Mouse (Mus musculus) MEL (cell line): ENCODE data around the gene Reln. TPM values are rescaled to one million over a fixed set of nuclear protein-coding genes. Genes with fewer than 3 reads are reported as not detected.

ENCODE experiments used
- DNase-seq: peaks from one replicate; pipeline ENCODE4 v3.0.0; 2011; ENCODE audit warnings: low read depth, low spot score
- H3K27ac ChIP-seq: 2 replicates; pipeline ENCODE4 v1.5.1; 2012; ENCODE audit warnings: low read depth, mild to moderate bottlenecking, control low read depth, low read length, moderate library complexity; ENCODE audit not compliant: control insufficient read depth
- H3K27me3 ChIP-seq, 2 experiments: fragments of 150-350 bp in 1 of 2; sonication (generic) in 1 of 2; 2 replicates each; pipeline ENCODE4 v1.6.1; 2012; ENCODE audit warnings: low read length in 2 of 2, mild to moderate bottlenecking in 2 of 2, improper control_type of control experiment in 1 of 2, moderate library complexity in 1 of 2; ENCODE audit not compliant: insufficient read depth in 2 of 2, control insufficient read depth in 1 of 2
- H3K36me3 ChIP-seq, 2 experiments: 2 replicates each; pipeline ENCODE4 v1.6.1; 2012 to 2014; ENCODE audit warnings: low read length in 2 of 2, improper control_type of control experiment in 1 of 2, inconsistent platforms in 1 of 2, mild to moderate bottlenecking in 1 of 2; ENCODE audit not compliant: insufficient read depth in 2 of 2, control insufficient read depth in 1 of 2
- H3K4me1 ChIP-seq, 2 experiments: fragments of 150-350 bp in 1 of 2; sonication (generic) in 1 of 2; 2 replicates each; pipeline ENCODE4 v1.6.1; 2012; ENCODE audit warnings: low read length in 2 of 2, improper control_type of control experiment in 1 of 2, mild to moderate bottlenecking in 1 of 2; ENCODE audit not compliant: insufficient read depth in 2 of 2, control insufficient read depth in 1 of 2
- H3K4me3 ChIP-seq, 2 experiments: fragments of 150-350 bp in 1 of 2; sonication (generic) in 1 of 2; 2 replicates each; pipeline ENCODE4 v1.5.1; 2012; ENCODE audit warnings: low read depth in 2 of 2, low read length in 2 of 2, mild to moderate bottlenecking in 2 of 2, moderate library complexity in 2 of 2, control low read depth in 1 of 2, improper control_type of control experiment in 1 of 2; ENCODE audit not compliant: control insufficient read depth in 1 of 2, insufficient read depth in 1 of 2
- H3K79me2 ChIP-seq: 2 replicates; pipeline ENCODE4 v1.6.1; 2012; ENCODE audit warnings: mild to moderate bottlenecking, low read length, moderate library complexity; ENCODE audit not compliant: control insufficient read depth, poor library complexity, insufficient read depth
- H3K9ac ChIP-seq: 2 replicates; pipeline ENCODE4 v1.6.1; 2012; ENCODE audit warnings: low read depth, mild to moderate bottlenecking, control low read depth, low read length, moderate library complexity; ENCODE audit not compliant: control insufficient read depth, poor library complexity, severe bottlenecking
- H3K9me3 ChIP-seq: fragments of 150-350 bp; sonication (generic); replicated peaks from 2 replicates; pipeline ENCODE4 v1.6.1; 2012; ENCODE audit warnings: mild to moderate bottlenecking, low read length, improper control_type of control experiment, moderate library complexity; ENCODE audit not compliant: insufficient read depth
- CHD2 ChIP-seq: IDR thresholded peaks from 2 replicates; pipeline ENCODE4 v1.6.1; 2011; ENCODE audit warnings: low read length, improper control_type of control experiment
- ELF1 ChIP-seq: IDR thresholded peaks from 2 replicates; pipeline ENCODE4 v1.6.1; 2014; ENCODE audit warnings: low read depth, mild to moderate bottlenecking, inconsistent platforms, low read length, improper control_type of control experiment, moderate library complexity
- EP300 ChIP-seq, 2 experiments: IDR thresholded peaks; 2 replicates each; pipeline ENCODE4 v1.6.1; 2011; ENCODE audit warnings: improper control_type of control experiment in 2 of 2, low read length in 2 of 2, low read depth in 1 of 2, mild to moderate bottlenecking in 1 of 2
- ETS1 ChIP-seq: IDR thresholded peaks from 2 replicates; pipeline ENCODE4 v1.6.1; 2012; ENCODE audit warnings: low read depth, mild to moderate bottlenecking, inconsistent platforms, low read length, improper control_type of control experiment, moderate library complexity
- GABPA ChIP-seq: IDR thresholded peaks from 2 replicates; pipeline ENCODE4 v1.6.1; 2012; ENCODE audit warnings: low read depth, mild to moderate bottlenecking, inconsistent platforms, low read length, improper control_type of control experiment, moderate library complexity
- GATA1 ChIP-seq: IDR thresholded peaks from 2 replicates; pipeline ENCODE4 v1.6.1; 2011; ENCODE audit warnings: low read depth, low read length, improper control_type of control experiment
- HCFC1 ChIP-seq: IDR thresholded peaks from 2 replicates; pipeline ENCODE4 v1.6.1; 2012; ENCODE audit warnings: low read depth, mild to moderate bottlenecking, inconsistent platforms, low read length, improper control_type of control experiment, moderate library complexity
- JUND ChIP-seq: IDR thresholded peaks from 2 replicates; pipeline ENCODE4 v1.6.1; 2011; ENCODE audit warnings: low read depth, mild to moderate bottlenecking, improper control_type of control experiment, low read length
- MAX ChIP-seq: IDR thresholded peaks from 2 replicates; pipeline ENCODE4 v1.6.1; 2011; ENCODE audit warnings: low read length, improper control_type of control experiment
- MXI1 ChIP-seq: IDR thresholded peaks from 2 replicates; pipeline ENCODE4 v1.6.1; 2011; ENCODE audit warnings: mild to moderate bottlenecking, low read depth, low read length, improper control_type of control experiment
- POLR2AphosphoS5 ChIP-seq: IDR thresholded peaks from 2 replicates; pipeline ENCODE4 v1.6.1; 2012; ENCODE audit warnings: low read depth, borderline replicate concordance, mild to moderate bottlenecking, inconsistent platforms, low read length, moderate library complexity, mixed read lengths
- RAD21 ChIP-seq: IDR thresholded peaks from 2 replicates; pipeline ENCODE4 v1.6.1; 2011; ENCODE audit warnings: mild to moderate bottlenecking, low read depth, low read length, improper control_type of control experiment
- RCOR1 ChIP-seq: IDR thresholded peaks from 2 replicates; pipeline ENCODE4 v1.6.1; 2012; ENCODE audit warnings: low read depth, mild to moderate bottlenecking, inconsistent platforms, low read length, improper control_type of control experiment
- SMC3 ChIP-seq: IDR thresholded peaks from 2 replicates; pipeline ENCODE4 v1.6.1; 2011; ENCODE audit warnings: low read depth, low read length, improper control_type of control experiment
- TAL1 ChIP-seq: IDR thresholded peaks from 2 replicates; pipeline ENCODE4 v1.6.1; 2012; ENCODE audit warnings: mild to moderate bottlenecking, inconsistent platforms, low read length, moderate library complexity, mixed read lengths
- TBP ChIP-seq: IDR thresholded peaks from 2 replicates; pipeline ENCODE4 v1.8.0; 2011; ENCODE audit warnings: low read depth, low read length, improper control_type of control experiment
- TCF12 ChIP-seq: IDR thresholded peaks from 2 replicates; pipeline ENCODE4 v1.6.1; 2014; ENCODE audit warnings: low read depth, mild to moderate bottlenecking, inconsistent platforms, low read length, improper control_type of control experiment, moderate library complexity
- UBTF ChIP-seq: IDR thresholded peaks from 2 replicates; pipeline ENCODE4 v1.6.1; 2012; ENCODE audit warnings: low read depth, mild to moderate bottlenecking, inconsistent platforms, low read length, improper control_type of control experiment, moderate library complexity, borderline replicate concordance; ENCODE audit not compliant: insufficient read depth
- USF1 ChIP-seq: IDR thresholded peaks from 2 replicates; pipeline ENCODE4 v1.6.1; 2014; ENCODE audit warnings: low read depth, mild to moderate bottlenecking, inconsistent platforms, low read length, improper control_type of control experiment, moderate library complexity
- ZKSCAN1 ChIP-seq: IDR thresholded peaks from 2 replicates; pipeline ENCODE4 v1.6.1; 2012; ENCODE audit warnings: low read depth, mild to moderate bottlenecking, inconsistent platforms, low read length, improper control_type of control experiment, moderate library complexity
- polyA plus RNA-seq, 2 experiments: library from polyadenylated mRNA; stranded (reverse) in 1 of 2; unstranded in 1 of 2; fragments of >175 nt in 1 of 2; fragments of >200 nt in 1 of 2; gene quantifications; 2 replicates each; pipeline versions ENCODE4 v1.2.1 to v1.2.4; 2012; ENCODE audit warnings: low replicate concordance in 2 of 2, low read depth in 1 of 2; ENCODE audit not compliant: insufficient read length in 2 of 2, insufficient read depth in 1 of 2, missing spikeins in 1 of 2
- total RNA-seq: library from RNA; depleted of rRNA; stranded (reverse); fragments of 300-350 nt; gene quantifications from 2 replicates; pipeline ENCODE4 v1.2.3, GENCODE M21; 2012

Reln gene
- total and polyA plus RNA-seq, 3 experiments: not detected

- Histone ChIP-seq H3K4me3 (no peak overlapping the region), H3K9me3 (no peaks in the 10 kb centered on the region)
Observed at GRCm38 (mm10) chr5:22094043-22094442, 250.5 kb downstream of the Reln start.

GRCm38 (mm10) chr5:22093157-22093865 is 251.2 kb downstream of the Reln start:
- Histone ChIP-seq H3K27me3 (peaks cover 0 to 1% of the 10 kb centered on the region in 2 experiments; a peak in 1 of 4 replicates), H3K27ac (no peak overlapping the region), H3K9me3 (no peaks in the 10 kb centered on the region), H3K79me2 (no peaks in the 10 kb centered on the region), H3K4me1 (no peaks in the 10 kb centered on the region), H3K4me3 (no peak overlapping the region), H3K9ac (no peak overlapping the region), H3K36me3 (no peaks in the 10 kb centered on the region)
- TF ChIP-seq TBP (no peak), POLR2AphosphoS5 (no peak), MAX (no peak), RAD21 (no peak), USF1 (no peak), ZKSCAN1 (no peak), JUND (no peak), SMC3 (no peak), ELF1 (no peak), UBTF (no peak), TCF12 (no peak), CHD2 (no peak), EP300 (IDR thresholded peaks at IDR 0.05; ENCODE audit: low read depth in 1 of 2, low read length in 2 of 2) (no peak), RCOR1 (no peak), GABPA (no peak), TAL1 (no peak), ETS1 (no peak), MXI1 (no peak), GATA1 (no peak)
- no peak for DNase-seq

More at GRCm38 (mm10) chr5:22094043-22094442, 250.5 kb downstream of the Reln start:
- no peak for TF ChIP-seq HCFC1
- TF ChIP-seq ELF1: no peak
- no peak for TF ChIP-seq ZKSCAN1
- TF ChIP-seq, all 39 proteins: peak for 0
- Histone ChIP-seq H3K79me2 (no peaks in the 10 kb centered on the region), H3K9ac (no peak overlapping the region), H3K36me3 (no peaks in the 10 kb centered on the region), H3K27ac (no peak overlapping the region), H3K27me3 (peaks cover 0 to 1% of the 10 kb centered on the region in 2 experiments; a peak in 1 of 4 replicates), H3K4me1 (no peaks in the 10 kb centered on the region)
- no peak for DNase-seq
